Mouse (Mus musculus) intestine, postnatal 0 days (tissue): Measurements from ENCODE around the gene Trio. TPM values are rescaled to one million over a fixed set of nuclear protein-coding genes. Genes with fewer than 3 reads are reported as not detected.

ENCODE experiments used
- ATAC-seq: fragments of 200-750 bp; cut with Nextera tagmentation; 2 replicates; pipeline ENCODE4 v1.8.0; 2017; ENCODE audit warnings: mild to moderate bottlenecking, moderate TSS enrichment, moderate library complexity
- H3K27ac ChIP-seq: fragments of 300-500 bp; sonication (generic); 2 replicates; pipeline ENCODE4 v1.5.1; 2014; ENCODE audit warnings: mild to moderate bottlenecking, low read depth, low read length, moderate library complexity
- H3K27me3 ChIP-seq: fragments of 300-500 bp; sonication (generic); replicated peaks from 2 replicates; pipeline ENCODE4 v1.6.1; 2014; ENCODE audit warnings: low read length, mixed read lengths; ENCODE audit not compliant: control insufficient read depth, insufficient read depth
- H3K36me3 ChIP-seq: fragments of 300-500 bp; sonication (generic); 2 replicates; pipeline ENCODE4 v1.6.1; 2014; ENCODE audit warnings: mild to moderate bottlenecking, moderate library complexity; ENCODE audit not compliant: control insufficient read depth, insufficient read depth
- H3K4me1 ChIP-seq: fragments of 300-500 bp; sonication (generic); replicated peaks from 2 replicates; pipeline ENCODE4 v1.6.1; 2014; ENCODE audit warnings: antibody characterized with exemption, low read length, mixed read lengths; ENCODE audit not compliant: control insufficient read depth, insufficient read depth
- H3K4me2 ChIP-seq: fragments of 300-500 bp; sonication (generic); replicated peaks from 2 replicates; pipeline ENCODE4 v1.6.1; 2014; ENCODE audit warnings: low read depth, mild to moderate bottlenecking, moderate library complexity
- H3K4me3 ChIP-seq: fragments of 300-500 bp; sonication (generic); 2 replicates; pipeline ENCODE4 v1.5.1; 2014; ENCODE audit warnings: low read depth, low read length
- H3K9ac ChIP-seq: fragments of 300-500 bp; sonication (generic); 2 replicates; pipeline ENCODE4 v1.6.1; 2014; ENCODE audit warnings: mild to moderate bottlenecking, low read depth, low read length
- H3K9me3 ChIP-seq: fragments of 300-500 bp; sonication (generic); 2 replicates; pipeline ENCODE4 v1.6.1; 2016; ENCODE audit warnings: mixed run types; ENCODE audit not compliant: control insufficient read depth
- CTCF ChIP-seq: sonication (generic); IDR thresholded peaks from 2 replicates; pipeline ENCODE4 v1.5.1; 2016; ENCODE audit warnings: low read depth, mild to moderate bottlenecking, control low read depth, antibody characterized with exemption, moderate library complexity
- WGBS: fragments of 180-500 bp; shearing (Covaris S2); extraction: QIAGEN DNeasy Blood & Tissue Kit; methylation state at CpG from one replicate; pipeline ENCODE4 v1.1.7; 2014; 5-methylcytosine and 5-hydroxymethylcytosine counted together
- polyA plus RNA-seq: library from polyadenylated mRNA; unstranded; fragments of >200 nt; fragmentation: Nextera tagmentation; extraction: Ambion mirVana; gene quantifications from 2 replicates; pipeline ENCODE4 v1.2.1, GENCODE M21; 2015

The Trio gene
- polyA plus RNA-seq, 1 experiment from 2014 or later = 10.0 TPM

- no peak for ATAC-seq
- no peak overlapping the region; the same call in 1 of the 2 replicates for H3K27ac ChIP-seq
- 29% methylated on average over 12 of the region's 12 CpGs for WGBS
- no peaks in the 10 kb centered on the region for H3K27me3 ChIP-seq
- peaks cover 30% of the 10 kb centered on the region for H3K4me1 ChIP-seq
- no peak overlapping the region for H3K9ac ChIP-seq
- H3K4me3 ChIP-seq = no peak overlapping the region
- no peak for TF ChIP-seq CTCF
- H3K36me3 ChIP-seq = peaks cover 5% of the 10 kb centered on the region; the same call in 1 of the 2 replicates
- peak overlapping the region; percentile 59 for H3K4me2 ChIP-seq
- H3K9me3 ChIP-seq = no peaks in the 10 kb centered on the region
Observed at GRCm38 (mm10) chr15:27785280-27786001, 240.2 kb downstream of the Trio start.

- Histone ChIP-seq H3K4me1 (peaks cover 30% of the 10 kb centered on the region), H3K4me3 (peak overlapping the region; percentile 8), H3K9ac (no peak overlapping the region), H3K4me2 (peak overlapping the region; percentile 59), H3K27me3 (no peaks in the 10 kb centered on the region), H3K9me3 (no peaks in the 10 kb centered on the region), H3K27ac (peak overlapping the region; percentile 74), H3K36me3 (peaks cover 5% of the 10 kb centered on the region; the same call in 1 of the 2 replicates)
- WGBS = 13% methylated on average over 10 of the region's 10 CpGs
- TF ChIP-seq CTCF = no peak
- peak; percentile 87 for ATAC-seq
Observed at GRCm38 (mm10) chr15:27784126-27784563, 241.5 kb downstream of the Trio start.

- Histone ChIP-seq H3K4me2 (peak overlapping the region; percentile 59), H3K4me3 (peak overlapping the region; percentile 8), H3K9me3 (no peaks in the 10 kb centered on the region), H3K9ac (no peak overlapping the region), H3K4me1 (peaks cover 30% of the 10 kb centered on the region), H3K27me3 (no peaks in the 10 kb centered on the region), H3K36me3 (peaks cover 5% of the 10 kb centered on the region; the same call in 1 of the 2 replicates), H3K27ac (peak overlapping the region; percentile 74)
- peak; percentile 48 for ATAC-seq
- TF ChIP-seq CTCF = peak; percentile 63
- 14% methylated on average over 12 of the region's 12 CpGs for WGBS
Observed at GRCm38 (mm10) chr15:27783541-27784125, 242.0 kb downstream of the Trio start.

- Histone ChIP-seq H3K27ac (peak overlapping the region; percentile 74), H3K9me3 (no peaks in the 10 kb centered on the region), H3K4me3 (no peak overlapping the region), H3K4me2 (peak overlapping the region; percentile 59), H3K9ac (no peak overlapping the region; the same call in 1 of the 2 replicates), H3K36me3 (peaks cover under 1% of the 10 kb centered on the region; the same call in 1 of the 2 replicates), H3K27me3 (no peaks in the 10 kb centered on the region), H3K4me1 (peaks cover 30% of the 10 kb centered on the region)
- no peak for ATAC-seq
- 48% methylated on average over 8 of the region's 8 CpGs for WGBS
- TF ChIP-seq CTCF = no peak
Observed at GRCm38 (mm10) chr15:27783092-27783491, 242.6 kb downstream of the Trio start.

- H3K4me3 ChIP-seq = no peak overlapping the region
- no peaks in the 10 kb centered on the region for H3K9me3 ChIP-seq
- peak overlapping the region; percentile 74; the same call in 1 of the 2 replicates for H3K27ac ChIP-seq
- no peaks in the 10 kb centered on the region for H3K27me3 ChIP-seq
- no peak overlapping the region for H3K4me2 ChIP-seq
- 55% methylated on average over 15 of the region's 15 CpGs for WGBS
- no peaks in the 10 kb centered on the region; the same call in 1 of the 2 replicates for H3K36me3 ChIP-seq
- no peak overlapping the region for H3K9ac ChIP-seq
- H3K4me1 ChIP-seq = peaks cover 34% of the 10 kb centered on the region
- no peak for TF ChIP-seq CTCF
- no peak for ATAC-seq
Observed at GRCm38 (mm10) chr15:27782383-27783036, 243.1 kb downstream of the Trio start.

- Histone ChIP-seq H3K36me3 (no peaks in the 10 kb centered on the region; the same call in 1 of the 2 replicates), H3K4me2 (no peak overlapping the region), H3K4me3 (no peak overlapping the region), H3K27ac (no peak overlapping the region), H3K27me3 (no peaks in the 10 kb centered on the region), H3K9ac (no peak overlapping the region), H3K9me3 (no peaks in the 10 kb centered on the region), H3K4me1 (peaks cover 20% of the 10 kb centered on the region)
- no peak for ATAC-seq
- 52% methylated on average over 10 of the region's 10 CpGs for WGBS
- TF ChIP-seq CTCF = no peak
Observed at GRCm38 (mm10) chr15:27779827-27780226, 245.8 kb downstream of the Trio start.
